ENCODE assay signal across 23 mouse cellular contexts in the genomic region with DNA sequence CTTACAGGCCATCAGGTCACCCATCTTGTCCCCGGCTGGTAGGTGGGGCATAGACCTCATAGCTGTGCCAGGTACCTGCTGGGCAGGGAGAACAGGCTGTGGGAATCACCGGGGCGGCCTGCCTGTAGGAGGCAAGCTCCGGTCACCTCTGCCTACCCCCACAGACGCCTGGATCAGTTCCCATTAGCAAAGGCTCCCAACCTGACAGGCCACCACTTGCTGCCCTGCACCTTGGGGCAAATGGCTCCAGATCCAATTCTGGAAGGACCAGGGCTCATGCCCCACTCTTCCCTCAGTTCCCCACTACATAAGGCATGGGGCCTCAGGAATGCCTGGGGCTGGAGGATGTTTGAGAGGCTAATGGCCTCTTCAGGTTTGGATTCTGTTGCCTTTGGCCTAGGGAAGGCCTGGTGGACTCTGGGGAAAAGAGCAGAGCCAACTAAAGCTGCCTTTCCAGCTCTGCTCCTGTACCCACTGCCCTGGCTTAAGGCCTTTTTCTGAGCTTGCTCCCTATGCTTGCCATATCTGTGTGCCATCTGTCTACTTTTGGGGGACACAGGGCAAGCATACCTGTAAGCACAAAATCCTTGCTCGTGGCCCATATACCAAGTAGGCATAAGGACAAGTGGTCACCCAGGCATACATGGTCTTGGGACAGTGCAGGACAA. TPM values are rescaled to one million over a fixed set of nuclear protein-coding genes. Genes with fewer than 3 reads are reported as not detected.
A peak's percentile ranks its signal among the peaks of the same experiment; 100 is the strongest.
DNase-seq lines count a peak whose midpoint lies in the region; TF ChIP-seq lines count a peak whose summit lies in the region.
"Had no signal": no experiment of that assay in that cellular context is flagged by ENCODE, and none has a peak within 500 bp of the region (broad histone marks: within the 10 kb centered on the region; RNA-seq: fewer than 3 reads in every experiment).

No protein-coding gene starts in this region.

- peak overlapping the region; percentile 51; the same call in 1 of the 2 replicates for H3K27ac ChIP-seq in gastrocnemius, adult 2 months
- peak overlapping the region; percentile 69 for H3K27ac ChIP-seq in layer of hippocampus, adult 2 months
- H3K27ac ChIP-seq: embryonic facial prominence, embryonic 12.5 days; heart, embryonic 15.5 days; hindbrain, embryonic 12.5 days had no signal

- no peak for TF ChIP-seq CTCF in gastrocnemius, adult 2 months (IDR thresholded peaks at IDR 0.05)
- no peak for TF ChIP-seq CTCF in layer of hippocampus, adult 2 months (conservative IDR thresholded peaks at IDR 0.05)

- intact Hi-C loops in gastrocnemius, adult 2 months (cut with DNase I), result no loop called here
- intact Hi-C loops in gastrocnemius, postnatal 14 days (cut with DNase I; ENCODE audit: low total_unique reads), result no loop called here

- H3K4me3 ChIP-seq in gastrocnemius, adult 2 months, result no peak overlapping the region
- H3K4me3 ChIP-seq in layer of hippocampus, adult 2 months, result no peak overlapping the region
- H3K4me3 ChIP-seq: embryonic facial prominence, embryonic 12.5 days; forebrain, embryonic 13.5 days; heart, embryonic 15.5 days; hindbrain, embryonic 12.5 days had no signal

- peak; percentile 58 to 64 for DNase-seq in cerebellum, postnatal 10 days
- no peak for DNase-seq in cerebellum, postnatal 25 days
- DNase-seq in gastrocnemius, adult 2 months, result peak; percentile 15
- DNase-seq in gastrocnemius, postnatal 14 days, result no peak
- DNase-seq in layer of hippocampus, adult 2 months (ENCODE audit: low spot score in 2 of 2), result no peak
- DNase-seq in layer of hippocampus, adult 18-20 months (ENCODE audit: low spot score in 2 of 2), result no peak
- peak; percentile 54 for DNase-seq in adipocyte (ENCODE audit: low spot score)
- no peak for DNase-seq in frontal cortex, postnatal 36 days (ENCODE audit: low spot score in 2 of 2)
- DNase-seq: adrenal gland, postnatal 10 days; cerebellum, adult 11 months; cerebellum, adult 9-10 months; embryo, embryonic 11 days; gastrocnemius, postnatal 36 days had no signal

RNA-seq across cellular contexts. Expression of gene Nrarp, which starts 9.3 kb away (rescaled TPM):
- 1 to 10 TPM; 4.0 to 5.2 TPM for total RNA-seq in gastrocnemius, adult 2 months (2021)
- 10 to 100 TPM; 11.3 to 13.6 TPM for total RNA-seq in gastrocnemius, postnatal 14 days (2021)
- 10 to 100 TPM; 21.3 to 21.9 TPM for total RNA-seq in layer of hippocampus, adult 2 months (2021)
- 10 to 100 TPM; 19.5 to 21.0 TPM for total RNA-seq in layer of hippocampus, adult 18-20 months (2021)

RNA-seq across cellular contexts. Expression of gene Tor4a, which starts 25.5 kb away (rescaled TPM):
- total RNA-seq in gastrocnemius, adult 2 months (2021), result 1 to 10 TPM in 1 of 2 experiments, under 1 TPM in 1; 0.59 to 1.0 TPM
- 1 to 10 TPM; 1.9 TPM for total RNA-seq in gastrocnemius, postnatal 14 days (2021)
- 1 to 10 TPM; 2.2 to 3.0 TPM for total RNA-seq in layer of hippocampus, adult 2 months (2021)
- total RNA-seq in layer of hippocampus, adult 18-20 months (2021), result 1 to 10 TPM; 1.9 to 2.3 TPM

RNA-seq across cellular contexts. Expression of gene Nelfb, which starts 40.1 kb away (rescaled TPM):
- 10 to 100 TPM; 22.3 to 23.1 TPM for total RNA-seq in gastrocnemius, adult 2 months (2021)
- 10 to 100 TPM; 24.1 to 26.1 TPM for total RNA-seq in gastrocnemius, postnatal 14 days (2021)
- total RNA-seq in layer of hippocampus, adult 2 months (2021), result 10 to 100 TPM; 57.0 to 58.5 TPM
- total RNA-seq in layer of hippocampus, adult 18-20 months (2021), result 10 to 100 TPM; 56.7 to 60.0 TPM

RNA-seq across cellular contexts. Expression of gene Stpg3, which starts 43.2 kb away (rescaled TPM):
- not detected for total RNA-seq in gastrocnemius, adult 2 months (2021)
- not detected for total RNA-seq in gastrocnemius, postnatal 14 days (2021)
- total RNA-seq in layer of hippocampus, adult 2 months (2021), result under 1 TPM in 1 of 2 experiments, not detected in 1; 0.33 TPM
- under 1 TPM; 0.18 to 0.25 TPM for total RNA-seq in layer of hippocampus, adult 18-20 months (2021)
- total RNA-seq: adrenal gland, postnatal 10 days; adrenal gland, postnatal 4 days; common myeloid progenitor, adult 5-6 weeks; G1E; gastrocnemius, adult 18-20 months; gastrocnemius, postnatal 36 days; heart, adult 18-20 months; heart, postnatal 25 days had no signal

RNA-seq across cellular contexts. Expression of gene Fam166a, which starts 47.3 kb away (rescaled TPM):
- total RNA-seq in gastrocnemius, adult 2 months (2021), result not detected
- total RNA-seq in gastrocnemius, postnatal 14 days (2021), result not detected
- not detected for total RNA-seq in layer of hippocampus, adult 2 months (2021)
- under 1 TPM in 1 of 2 experiments, not detected in 1; 0.69 TPM for total RNA-seq in layer of hippocampus, adult 18-20 months (2021)
- total RNA-seq: adrenal gland, postnatal 10 days; common myeloid progenitor, adult 5-6 weeks; G1E; gastrocnemius, adult 18-20 months; gastrocnemius, postnatal 36 days; heart, adult 18-20 months; heart, postnatal 25 days had no signal

Comparison
In these comparisons a context has a peak if more than half of its experiments do, and no peak if none do; other contexts are left out.
1. DNase-seq: peak in cerebellum, postnatal 10 days (2 of 2), gastrocnemius, adult 2 months (single experiment) and adipocyte (single experiment); none in cerebellum, postnatal 25 days (0 of 2), gastrocnemius, postnatal 14 days (single experiment), layer of hippocampus, adult 2 months (0 of 2), layer of hippocampus, adult 18-20 months (0 of 2) and frontal cortex, postnatal 36 days (0 of 2).